Mouse (Mus musculus) urinary bladder, postnatal 36 days (tissue): ENCODE data around the gene Tpp1.

Experiments used
- DNase-seq, 2 experiments: peaks; one replicate each; pipeline ENCODE4 v3.0.0; 2022; ENCODE audit warnings: low spot score in 2 of 2, mixed read lengths in 1 of 2

Gene Tpp1

DNA sequence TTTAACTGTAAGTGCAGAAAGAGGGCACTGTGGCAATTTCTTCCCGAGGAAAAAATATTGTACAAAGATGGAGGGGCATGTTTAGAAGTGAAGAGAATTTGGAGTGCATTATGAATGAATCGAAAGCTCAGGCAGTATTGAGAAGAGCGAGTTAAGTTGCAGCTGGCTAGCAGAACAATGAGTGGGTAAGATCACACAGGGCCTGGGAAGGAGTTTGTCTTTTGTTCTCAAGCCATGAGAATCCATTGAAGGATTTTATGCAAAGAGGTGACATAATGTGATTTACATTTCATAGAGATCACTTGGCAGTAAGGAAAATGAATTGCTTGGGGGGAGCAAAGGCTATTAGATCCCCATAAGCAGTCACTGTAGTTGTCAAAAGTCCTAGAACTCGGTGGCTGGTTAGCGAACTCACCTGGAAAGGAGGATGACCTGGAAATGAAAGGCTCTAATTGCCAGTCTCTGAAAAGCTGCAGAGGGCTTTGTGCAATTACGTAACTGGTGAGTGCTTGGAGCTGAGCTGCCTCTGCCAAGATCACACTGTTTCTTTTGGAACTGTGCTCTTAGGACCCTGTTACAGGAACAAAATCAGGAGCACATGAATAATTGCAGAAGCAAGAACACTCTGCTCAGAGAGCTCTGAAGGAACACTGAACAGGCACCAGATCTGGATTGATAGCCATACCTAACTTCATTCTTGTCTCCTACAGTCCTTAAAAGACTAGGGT, 23.2 kb downstream of the Tpp1 start:
- DNase-seq = no peak

DNA sequence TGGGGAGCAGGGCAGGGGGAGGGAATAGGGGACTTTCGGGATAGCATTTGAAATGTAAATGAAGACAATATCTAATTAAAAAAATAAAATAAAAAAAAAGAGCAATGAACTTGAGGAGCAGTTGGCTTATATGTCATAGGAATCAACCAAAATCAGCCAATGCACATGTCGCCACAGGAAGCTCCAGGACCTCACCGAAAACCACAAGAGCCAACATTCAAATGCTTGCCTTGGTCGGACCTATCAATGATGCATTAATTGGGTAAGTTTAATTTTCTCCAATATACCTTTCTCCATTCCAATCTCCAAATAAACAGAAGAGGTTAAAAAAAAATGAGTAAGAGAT, 25.1 kb downstream of the Tpp1 start:
- no peak for DNase-seq

DNA sequence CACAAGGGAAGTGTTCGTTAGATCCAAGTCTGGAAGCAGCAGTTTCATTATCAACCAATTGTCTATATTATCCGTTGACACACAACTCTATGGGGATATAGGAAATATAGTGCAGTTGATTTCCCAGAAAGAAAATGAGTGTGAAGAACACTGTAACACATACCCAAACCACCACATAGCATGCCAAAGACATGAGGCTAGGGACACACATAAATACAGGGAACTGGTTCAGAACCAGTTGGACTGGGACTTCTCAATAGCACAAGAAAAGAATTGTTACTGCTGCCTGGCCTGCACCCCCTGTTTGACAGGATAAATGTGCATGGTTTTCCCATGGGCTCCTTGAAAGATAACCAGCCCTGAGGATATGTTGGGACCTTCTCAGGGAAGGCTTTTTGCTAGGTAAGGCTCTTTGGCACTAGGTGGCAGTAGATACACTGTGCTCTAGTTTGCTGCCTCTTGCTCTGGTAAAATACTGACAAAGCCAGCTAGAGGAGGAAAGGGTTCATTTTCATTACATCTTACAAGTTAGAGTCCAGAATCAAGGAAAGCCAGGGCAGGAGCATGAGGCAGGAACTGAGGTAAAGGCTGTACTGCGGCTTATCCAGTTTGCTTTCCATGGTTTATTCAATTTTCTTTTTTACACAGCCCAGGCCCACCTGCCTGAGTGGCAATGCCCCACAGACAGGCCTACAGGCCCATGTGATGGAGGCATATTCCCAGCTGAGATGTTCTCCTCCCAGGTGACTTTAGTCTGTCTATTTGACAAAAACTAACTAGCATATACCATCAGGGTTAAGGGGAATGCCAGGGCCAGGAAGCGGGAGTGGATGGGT, 25.7 kb downstream of the Tpp1 start:
- no peak for DNase-seq

DNA sequence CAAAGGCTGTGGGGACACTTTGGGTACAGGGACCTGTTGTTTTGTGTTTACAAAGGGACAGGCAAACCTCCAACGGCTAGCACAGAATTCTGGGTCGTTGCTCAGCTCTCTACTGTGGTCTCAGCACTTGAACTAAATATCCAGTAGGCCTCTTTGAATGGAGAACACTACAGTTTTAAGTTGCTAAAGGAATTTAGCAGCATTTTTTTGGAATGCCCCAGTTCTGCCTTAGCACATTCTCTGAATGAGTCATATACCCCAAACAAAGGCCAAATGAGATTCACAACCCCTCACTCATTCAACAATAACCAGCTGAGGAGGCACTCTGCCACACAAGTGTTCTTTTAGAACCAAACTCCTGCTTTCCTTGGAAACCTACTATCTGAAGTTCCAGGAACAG, 30.1 kb downstream of the Tpp1 start:
- DNase-seq = no peak

DNA sequence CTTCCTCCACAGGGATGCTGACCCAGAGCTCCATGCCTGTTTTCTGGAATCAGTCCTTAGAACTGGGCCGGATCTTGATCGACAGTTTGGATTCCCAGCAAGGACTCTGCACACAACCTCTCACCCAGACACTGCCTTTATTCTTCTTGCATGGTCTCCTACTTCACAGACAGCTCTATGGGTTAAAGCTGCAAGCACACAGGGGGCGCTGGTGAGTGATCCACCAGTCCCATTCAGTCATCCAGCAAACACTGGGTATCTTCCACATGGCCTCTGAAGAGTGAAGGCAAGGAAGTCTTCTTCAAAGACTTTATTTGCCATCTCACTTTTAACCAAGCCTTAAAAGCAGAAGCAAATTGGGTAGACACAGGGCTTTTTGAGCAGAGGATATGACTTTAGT, 36.7 kb downstream of the Tpp1 start:
- DNase-seq = no peak

DNA sequence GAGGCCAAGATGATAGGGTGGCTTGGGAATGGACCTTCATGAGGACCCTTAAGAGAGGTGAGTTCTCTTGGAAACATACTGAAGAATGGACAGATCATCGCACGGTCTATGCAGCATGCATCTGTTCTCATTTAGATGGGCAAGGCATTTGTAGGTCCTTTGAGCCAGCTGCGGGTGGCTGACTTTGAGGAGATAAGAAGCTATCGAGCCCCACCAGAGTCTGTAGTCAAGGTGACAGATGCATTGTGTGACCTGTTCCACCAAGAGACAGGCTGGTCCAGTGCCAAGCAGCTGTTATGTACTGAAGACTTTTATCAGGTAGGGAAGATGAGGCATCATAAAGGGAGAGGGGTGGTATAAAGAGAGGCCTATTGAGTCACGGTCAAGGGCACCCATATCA, 43.3 kb downstream of the Tpp1 start:
- no peak for DNase-seq

DNA sequence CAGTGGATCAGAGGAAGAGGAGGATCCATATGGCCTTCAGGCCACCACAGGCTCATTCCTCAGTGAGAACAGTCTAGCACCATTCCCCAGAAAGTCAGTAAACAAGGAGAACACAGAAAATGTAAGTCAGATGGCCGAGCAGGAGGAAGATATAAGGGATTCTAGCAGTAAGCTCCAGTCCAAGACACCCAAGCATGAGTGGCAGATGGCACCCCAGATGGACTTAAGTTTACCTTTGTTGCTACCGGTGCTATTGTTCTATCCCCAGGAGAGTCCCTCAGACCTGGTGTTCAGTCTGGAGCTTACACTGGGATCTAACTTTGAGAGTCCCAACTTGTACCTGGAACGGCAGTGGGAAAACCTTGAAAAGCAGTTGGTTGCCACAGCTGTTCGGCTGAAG, 48.2 kb downstream of the Tpp1 start:
- DNase-seq = no peak

DNA sequence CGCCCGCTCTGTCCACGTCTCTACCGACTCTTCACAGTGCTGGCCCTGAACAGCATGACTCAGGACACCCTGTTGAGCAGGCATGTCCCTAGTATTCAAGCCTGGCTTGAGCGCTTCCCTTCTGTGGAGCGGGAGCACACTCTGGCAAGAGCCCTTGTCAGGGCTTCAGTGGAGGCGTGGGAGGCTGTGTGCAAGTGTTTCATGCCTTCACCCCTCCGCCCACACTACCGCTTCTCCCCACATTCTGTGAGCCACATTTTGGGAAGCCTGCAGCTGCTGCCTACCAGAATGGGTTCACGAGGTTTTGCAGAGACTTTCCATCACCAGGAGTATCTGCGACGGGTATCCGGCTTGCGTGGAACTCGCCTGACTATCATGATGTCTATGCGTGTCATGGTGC, 48.9 kb downstream of the Tpp1 start:
- DNase-seq = no peak
